Mouse (Mus musculus): Measurements from ENCODE around the gene Cbfb. TPM values are rescaled to one million over a fixed set of nuclear protein-coding genes. Genes with fewer than 3 reads are reported as not detected.

Gene Cbfb
- total and polyA plus RNA-seq, 2 experiments from 2014 or later = 27.0 to 50.0 TPM

- WGBS = 74% methylated on average over 1 of the region's 1 CpGs
- Histone ChIP-seq H3K4me1 (ENCODE audit: control insufficient read depth, insufficient read depth) (no peaks in the 10 kb centered on the region), H3K9ac (replicated peaks; ENCODE audit: low read depth, low read length) (no peak overlapping the region), H3K27ac (ENCODE audit: low read depth) (no peak overlapping the region), H3K4me2 (ENCODE audit: low read depth, low read length) (no peak overlapping the region), H3K27me3 (ENCODE audit: control insufficient read depth, insufficient read depth, low read length) (no peaks in the 10 kb centered on the region), H3K4me3 (ENCODE audit: low read depth, low read length) (no peak overlapping the region), H3K9me3 (replicated peaks; ENCODE audit: control insufficient read depth, low read length) (no peaks in the 10 kb centered on the region), H3K36me3 (replicated peaks; ENCODE audit: control insufficient read depth, insufficient read depth, low read length) (peaks cover 29% of the 10 kb centered on the region)
- DNase-seq (ENCODE audit: low spot score) = no peak
- no peak for ATAC-seq (ENCODE audit: insufficient read depth, low read depth)
- TF ChIP-seq CTCF (IDR thresholded peaks at IDR 0.05; ENCODE audit: low read depth) (no peak), EP300 (IDR thresholded peaks at IDR 0.05; ENCODE audit: low read depth) (no peak)
Measured at GRCm38 (mm10) chr8:105233126-105233935, 62.9 kb downstream of the Cbfb start.

DNA sequence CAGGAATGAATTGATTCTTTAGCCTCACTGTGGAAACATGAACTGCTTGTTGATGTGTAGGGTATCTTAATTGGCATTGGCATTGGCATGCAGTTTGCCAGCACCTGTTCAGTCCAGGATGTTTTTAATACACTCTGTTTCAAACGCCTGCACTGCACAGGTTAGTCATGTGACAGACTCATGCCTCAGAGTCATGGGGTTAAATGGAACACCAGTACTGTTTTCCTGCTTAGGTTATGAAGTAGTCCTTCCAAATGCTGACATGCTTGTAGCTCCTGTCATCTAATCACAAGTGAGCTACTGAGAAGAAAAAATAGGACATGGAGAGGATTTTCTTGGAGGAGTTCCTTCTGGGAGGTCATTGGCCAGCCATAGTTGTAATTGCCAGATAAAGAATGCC, 64.7 kb downstream of the Cbfb start:
- Histone ChIP-seq H3K27ac (ENCODE audit: low read depth) (no peak overlapping the region), H3K36me3 (replicated peaks; ENCODE audit: control insufficient read depth, insufficient read depth, low read length) (peaks cover 46% of the 10 kb centered on the region), H3K27me3 (ENCODE audit: control insufficient read depth, insufficient read depth, low read length) (no peaks in the 10 kb centered on the region), H3K4me3 (ENCODE audit: low read depth, low read length) (no peak overlapping the region), H3K4me1 (ENCODE audit: control insufficient read depth, insufficient read depth) (no peaks in the 10 kb centered on the region), H3K9ac (replicated peaks; ENCODE audit: low read depth, low read length) (no peak overlapping the region), H3K4me2 (ENCODE audit: low read depth, low read length) (no peak overlapping the region), H3K9me3 (replicated peaks; ENCODE audit: control insufficient read depth, low read length) (no peaks in the 10 kb centered on the region)
- 59% methylated on average over 1 of the region's 1 CpGs for WGBS
- DNase-seq (ENCODE audit: low spot score) = no peak
- ATAC-seq (ENCODE audit: insufficient read depth, low read depth) = no peak
- TF ChIP-seq CTCF (IDR thresholded peaks at IDR 0.05; ENCODE audit: low read depth) = no peak
- TF ChIP-seq EP300 (IDR thresholded peaks at IDR 0.05; ENCODE audit: low read depth) = no peak

GRCm38 (mm10) chr8:105237442-105238142, 67.1 kb downstream of the Cbfb start:
- no peak for ATAC-seq (ENCODE audit: insufficient read depth, low read depth)
- Histone ChIP-seq H3K27me3 (ENCODE audit: control insufficient read depth, insufficient read depth, low read length) (no peaks in the 10 kb centered on the region), H3K4me3 (ENCODE audit: low read depth, low read length) (no peak overlapping the region), H3K4me2 (ENCODE audit: low read depth, low read length) (no peak overlapping the region), H3K4me1 (ENCODE audit: control insufficient read depth, insufficient read depth) (no peaks in the 10 kb centered on the region), H3K36me3 (replicated peaks; ENCODE audit: control insufficient read depth, insufficient read depth, low read length) (peaks cover 64% of the 10 kb centered on the region), H3K27ac (ENCODE audit: low read depth) (no peak overlapping the region), H3K9me3 (replicated peaks; ENCODE audit: control insufficient read depth, low read length) (no peaks in the 10 kb centered on the region), H3K9ac (replicated peaks; ENCODE audit: low read depth, low read length) (no peak overlapping the region)
- DNase-seq (ENCODE audit: low spot score) = no peak
- WGBS = 91% methylated on average over 14 of the region's 14 CpGs
- TF ChIP-seq CTCF (IDR thresholded peaks at IDR 0.05; ENCODE audit: low read depth) (no peak), EP300 (IDR thresholded peaks at IDR 0.05; ENCODE audit: low read depth) (no peak)

- TF ChIP-seq EP300 (IDR thresholded peaks at IDR 0.05; ENCODE audit: low read depth) (no peak), CTCF (IDR thresholded peaks at IDR 0.05; ENCODE audit: low read depth) (no peak)
- Histone ChIP-seq H3K27me3 (ENCODE audit: control insufficient read depth, insufficient read depth, low read length) (no peaks in the 10 kb centered on the region), H3K36me3 (replicated peaks; ENCODE audit: control insufficient read depth, insufficient read depth, low read length) (peaks cover 49% of the 10 kb centered on the region), H3K4me2 (ENCODE audit: low read depth, low read length) (no peak overlapping the region), H3K4me3 (ENCODE audit: low read depth, low read length) (no peak overlapping the region), H3K9ac (replicated peaks; ENCODE audit: low read depth, low read length) (no peak overlapping the region), H3K27ac (ENCODE audit: low read depth) (no peak overlapping the region), H3K9me3 (replicated peaks; ENCODE audit: control insufficient read depth, low read length) (no peaks in the 10 kb centered on the region), H3K4me1 (ENCODE audit: control insufficient read depth, insufficient read depth) (no peaks in the 10 kb centered on the region)
- WGBS = 88% methylated on average over 7 of the region's 7 CpGs
- no peak for DNase-seq (ENCODE audit: low spot score)
- ATAC-seq (ENCODE audit: insufficient read depth, low read depth) = no peak
Measured at GRCm38 (mm10) chr8:105241016-105241415, 70.5 kb downstream of the Cbfb start.

DNA sequence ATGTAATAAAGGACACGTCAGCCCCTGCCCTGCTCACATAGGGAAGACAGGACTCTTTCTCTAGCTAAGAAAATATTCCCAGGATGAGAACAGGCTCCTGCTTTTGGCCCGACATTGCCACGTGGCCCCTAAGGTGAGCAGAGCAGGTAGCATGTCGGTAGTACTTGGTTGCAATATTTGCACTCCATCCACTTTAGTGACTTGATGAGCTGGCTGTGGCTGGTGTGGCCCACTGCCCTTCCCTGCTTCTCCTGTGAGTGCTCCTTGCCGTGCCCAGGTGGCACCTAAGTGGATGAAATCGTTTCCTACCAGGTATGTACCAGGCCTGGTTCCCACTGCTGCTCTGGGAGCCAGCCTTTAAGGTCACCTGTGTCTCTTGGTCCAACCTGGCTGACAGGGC, 81.5 kb downstream of the Cbfb start:
- 0 out of 2 replicates have a peak, but pooled peaks cover 11% of the 10 kb centered on the region for H3K27me3 ChIP-seq (ENCODE audit: control insufficient read depth, insufficient read depth, low read length)
- no peak overlapping the region for H3K4me3 ChIP-seq (ENCODE audit: low read depth, low read length)
- WGBS = 89% methylated on average over 6 of the region's 6 CpGs
- no peak overlapping the region for H3K4me2 ChIP-seq (ENCODE audit: low read depth, low read length)
- no peak for DNase-seq (ENCODE audit: low spot score)
- H3K9me3 ChIP-seq (replicated peaks; ENCODE audit: control insufficient read depth, low read length) = no peaks in the 10 kb centered on the region
- peaks cover 14% of the 10 kb centered on the region for H3K4me1 ChIP-seq (ENCODE audit: control insufficient read depth, insufficient read depth)
- H3K9ac ChIP-seq (replicated peaks; ENCODE audit: low read depth, low read length) = no peak overlapping the region
- ATAC-seq (ENCODE audit: insufficient read depth, low read depth) = no peak
- H3K27ac ChIP-seq (ENCODE audit: low read depth) = no peak overlapping the region
- peaks cover 62% of the 10 kb centered on the region for H3K36me3 ChIP-seq (replicated peaks; ENCODE audit: control insufficient read depth, insufficient read depth, low read length)
- TF ChIP-seq EP300 (IDR thresholded peaks at IDR 0.05; ENCODE audit: low read depth) (no peak), CTCF (IDR thresholded peaks at IDR 0.05; ENCODE audit: low read depth) (no peak)
